Mouse (Mus musculus): ENCODE results near the gene Phyhipl. TPM values are rescaled to one million over a fixed set of nuclear protein-coding genes. Genes with fewer than 3 reads are reported as not detected.

Gene Phyhipl
- polyA plus RNA-seq, 1 experiment from 2014 or later, result 1.3 TPM

- H3K36me3 ChIP-seq (ENCODE audit: control insufficient read depth, insufficient read depth, low read length), result no peaks in the 10 kb centered on the region
- peaks cover 4 to 6% of the 10 kb centered on the region in 2 experiments; a peak in 3 of 4 replicates for H3K4me1 ChIP-seq (ENCODE audit: control insufficient read depth in 2 of 2, insufficient read depth in 2 of 2, low read length in 2 of 2)
- ATAC-seq (ENCODE audit: insufficient number of reproducible peaks, insufficient read depth, low FRiP score, low read depth), result no peak
- no peaks in the 10 kb centered on the region for H3K27me3 ChIP-seq (ENCODE audit: control insufficient read depth, insufficient read depth, low read length)
- H3K4me3 ChIP-seq (ENCODE audit: control insufficient read depth in 1 of 2, insufficient read depth in 1 of 2, low read depth in 1 of 2, low read length in 2 of 2), result no peak overlapping the region
- H3K9ac ChIP-seq (ENCODE audit: low read length), result no peak overlapping the region
- H3K27ac ChIP-seq (replicated peaks in 1 of 2; ENCODE audit: control insufficient read depth in 1 of 2, insufficient read depth in 1 of 2, low read depth in 2 of 2, low read length in 2 of 2), result no peak overlapping the region
- H3K9me3 ChIP-seq (ENCODE audit: control insufficient read depth, low read length), result peaks cover 8% of the 10 kb centered on the region; the same call in 1 of the 2 replicates
- H3K4me2 ChIP-seq (ENCODE audit: low read length), result no peak overlapping the region
- WGBS, result 88% methylated on average over 3 of the region's 3 CpGs
These were observed 147.9 kb downstream of the Phyhipl start for GRCm38 (mm10) chr10:70507880-70508279.

Other genes with a start within 250 kb of the Phyhipl start
- 12.6 and 12.7 TPM in 2 replicates for gene Fam13c, start 215.5 kb downstream of the Phyhipl start, polyA plus RNA-seq (2014; fragmentation: Nextera tagmentation; extraction: Ambion mirVana)